Mouse (Mus musculus): Measurements from ENCODE around the gene Mylip. TPM values are rescaled to one million over a fixed set of nuclear protein-coding genes. Genes with fewer than 3 reads are reported as not detected.

The Mylip gene
- polyA plus RNA-seq, 1 experiment from 2014 or later, result 28.1 TPM

DNA sequence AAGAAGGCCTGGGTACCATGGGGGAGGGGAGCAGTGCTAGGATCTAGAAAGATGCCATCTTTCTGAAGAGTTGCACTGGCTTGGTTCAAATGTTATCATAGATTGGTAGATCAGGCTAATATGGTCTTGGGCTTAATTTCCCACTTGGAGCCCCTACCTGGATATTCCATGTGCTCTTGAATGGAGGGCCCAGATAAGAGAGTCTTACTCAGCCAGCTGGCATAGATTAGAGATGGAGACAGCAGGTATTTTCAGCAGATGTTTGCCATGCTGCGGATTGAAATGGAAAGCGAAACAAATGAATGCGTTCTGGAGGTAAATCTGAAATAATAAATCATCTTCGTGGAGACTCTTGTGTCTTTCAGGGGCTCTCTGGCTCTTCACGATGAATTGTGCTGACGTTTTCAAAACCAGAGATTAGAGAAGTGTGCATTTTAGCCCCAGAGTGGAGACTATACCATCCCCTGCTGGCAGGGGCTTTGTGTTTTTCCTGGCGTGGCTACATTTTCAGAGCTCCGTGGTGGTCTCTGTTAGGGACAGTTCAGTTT lies 4.8 kb downstream of the Mylip start:
- peak overlapping the region; percentile 44 for H3K4me2 ChIP-seq (replicated peaks)
- WGBS, result 41% methylated on average over 8 of the region's 8 CpGs
- H3K27ac ChIP-seq, result no peak overlapping the region; the same call in 1 of the 2 replicates

DNA sequence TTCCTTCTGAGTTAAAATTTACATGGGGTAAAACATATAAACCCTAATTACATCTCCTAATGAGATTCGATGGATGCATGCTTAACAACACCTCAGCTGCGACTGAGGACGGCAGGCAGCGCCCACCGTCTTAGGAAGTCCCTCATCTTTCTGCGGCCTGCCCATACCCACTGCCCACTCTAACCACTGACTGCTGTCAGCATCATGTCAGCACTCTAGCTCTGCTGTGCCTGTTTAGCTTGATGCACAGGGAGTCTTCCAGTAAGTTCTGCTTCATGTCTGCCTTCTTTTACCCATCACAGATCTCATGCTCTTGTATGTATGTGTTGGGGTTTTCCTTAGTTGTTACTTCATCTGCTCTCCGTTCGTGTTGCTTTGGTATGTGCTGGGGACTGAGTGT lies 7.2 kb downstream of the Mylip start:
- H3K4me1 ChIP-seq, result peaks cover 90% of the 10 kb centered on the region
- 46% methylated on average over 8 of the region's 8 CpGs for WGBS

More for the DNA sequence above, 4.8 kb downstream of the Mylip start:
- Histone ChIP-seq H3K36me3 (0 out of 2 replicates have a peak, but pooled peaks cover 3% of the 10 kb centered on the region), H3K27me3 (no peaks in the 10 kb centered on the region), H3K4me3 (no peak overlapping the region), H3K9ac (no peak overlapping the region), H3K9me3 (no peaks in the 10 kb centered on the region), H3K4me1 (peaks cover 81% of the 10 kb centered on the region)
- ATAC-seq (ENCODE audit: low FRiP score, low read depth), result no peak

GRCm38 (mm10) chr13:45397240-45397639 lies 7.7 kb downstream of the Mylip start:
- H3K4me2 ChIP-seq (replicated peaks), result peak overlapping the region; percentile 46
- no peaks in the 10 kb centered on the region for H3K9me3 ChIP-seq
- peaks cover 3% of the 10 kb centered on the region; the same call in 1 of the 2 replicates for H3K36me3 ChIP-seq
- no peak overlapping the region for H3K9ac ChIP-seq
- H3K4me3 ChIP-seq, result 0 out of 2 replicates have a peak overlapping the region, but pooled peaks have one; percentile 4
- ATAC-seq (ENCODE audit: low FRiP score, low read depth), result no peak
- H3K27ac ChIP-seq, result peak overlapping the region; percentile 92
- WGBS, result 6% methylated on average over 5 of the region's 5 CpGs
- no peaks in the 10 kb centered on the region for H3K27me3 ChIP-seq
- peaks cover 92% of the 10 kb centered on the region for H3K4me1 ChIP-seq

More for the DNA sequence above, 7.2 kb downstream of the Mylip start:
- H3K4me3 ChIP-seq, result 0 out of 2 replicates have a peak overlapping the region, but pooled peaks have one; percentile 4
- peak overlapping the region; percentile 92 for H3K27ac ChIP-seq
- peak overlapping the region; percentile 46 for H3K4me2 ChIP-seq (replicated peaks)
- no peaks in the 10 kb centered on the region for H3K9me3 ChIP-seq
- no peaks in the 10 kb centered on the region for H3K27me3 ChIP-seq
- ATAC-seq (ENCODE audit: low FRiP score, low read depth), result no peak
- no peak overlapping the region for H3K9ac ChIP-seq
- peaks cover 3% of the 10 kb centered on the region; the same call in 1 of the 2 replicates for H3K36me3 ChIP-seq

GRCm38 (mm10) chr13:45397896-45398805 lies 8.6 kb downstream of the Mylip start:
- Histone ChIP-seq H3K4me1 (peaks cover 92% of the 10 kb centered on the region), H3K27ac (peak overlapping the region; percentile 92), H3K36me3 (peaks cover 3% of the 10 kb centered on the region; the same call in 1 of the 2 replicates), H3K27me3 (no peaks in the 10 kb centered on the region), H3K9ac (no peak overlapping the region), H3K9me3 (no peaks in the 10 kb centered on the region), H3K4me2 (replicated peaks) (peak overlapping the region; percentile 46), H3K4me3 (peak overlapping the region; percentile 10; the same call in 1 of the 2 replicates)
- no peak; the same call in 1 of the 2 replicates for ATAC-seq (ENCODE audit: low FRiP score, low read depth)
- 30% methylated on average over 17 of the region's 21 CpGs for WGBS

DNA sequence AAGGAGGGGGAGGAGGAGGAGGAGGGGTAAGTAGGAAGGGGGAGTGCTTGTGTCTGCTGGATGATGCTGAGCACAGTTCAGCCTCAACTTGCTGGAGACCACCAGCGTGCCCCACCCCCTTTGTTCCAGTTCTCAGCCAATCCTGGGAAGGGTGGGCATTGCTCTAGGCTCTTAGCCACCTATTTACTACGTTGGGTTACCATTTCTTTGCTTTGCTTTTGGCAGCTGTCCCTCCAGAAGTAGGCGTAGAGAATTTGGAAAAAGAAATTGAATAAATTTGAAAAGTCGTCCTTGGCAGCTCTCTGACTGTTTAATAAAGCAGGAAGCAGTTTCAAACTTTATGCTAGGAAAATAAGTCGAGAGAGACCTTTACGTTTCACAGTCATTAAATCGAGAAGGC lies 11.2 kb downstream of the Mylip start:
- ATAC-seq (ENCODE audit: low FRiP score, low read depth), result peak; percentile 59; the same call in 1 of the 2 replicates
- no peak overlapping the region for H3K9ac ChIP-seq
- no peaks in the 10 kb centered on the region for H3K27me3 ChIP-seq
- H3K36me3 ChIP-seq, result peaks cover 19% of the 10 kb centered on the region
- H3K4me2 ChIP-seq (replicated peaks), result peak overlapping the region; percentile 23; the same call in 1 of the 2 replicates
- 36% methylated on average over 7 of the region's 7 CpGs for WGBS
- H3K9me3 ChIP-seq, result no peaks in the 10 kb centered on the region
- peak overlapping the region; percentile 72 for H3K27ac ChIP-seq
- H3K4me1 ChIP-seq, result peaks cover 68% of the 10 kb centered on the region
- no peak overlapping the region for H3K4me3 ChIP-seq

- Histone ChIP-seq H3K9ac (no peak overlapping the region), H3K27me3 (no peaks in the 10 kb centered on the region), H3K36me3 (peaks cover 30% of the 10 kb centered on the region), H3K27ac (peak overlapping the region; percentile 77), H3K9me3 (no peaks in the 10 kb centered on the region), H3K4me1 (peaks cover 56% of the 10 kb centered on the region), H3K4me2 (replicated peaks) (peak overlapping the region; percentile 30; the same call in 1 of the 2 replicates), H3K4me3 (no peak overlapping the region)
- no peak for ATAC-seq (ENCODE audit: low FRiP score, low read depth)
- 41% methylated on average over 7 of the region's 7 CpGs for WGBS
These were observed 12.3 kb downstream of the Mylip start for GRCm38 (mm10) chr13:45401816-45402215.

DNA sequence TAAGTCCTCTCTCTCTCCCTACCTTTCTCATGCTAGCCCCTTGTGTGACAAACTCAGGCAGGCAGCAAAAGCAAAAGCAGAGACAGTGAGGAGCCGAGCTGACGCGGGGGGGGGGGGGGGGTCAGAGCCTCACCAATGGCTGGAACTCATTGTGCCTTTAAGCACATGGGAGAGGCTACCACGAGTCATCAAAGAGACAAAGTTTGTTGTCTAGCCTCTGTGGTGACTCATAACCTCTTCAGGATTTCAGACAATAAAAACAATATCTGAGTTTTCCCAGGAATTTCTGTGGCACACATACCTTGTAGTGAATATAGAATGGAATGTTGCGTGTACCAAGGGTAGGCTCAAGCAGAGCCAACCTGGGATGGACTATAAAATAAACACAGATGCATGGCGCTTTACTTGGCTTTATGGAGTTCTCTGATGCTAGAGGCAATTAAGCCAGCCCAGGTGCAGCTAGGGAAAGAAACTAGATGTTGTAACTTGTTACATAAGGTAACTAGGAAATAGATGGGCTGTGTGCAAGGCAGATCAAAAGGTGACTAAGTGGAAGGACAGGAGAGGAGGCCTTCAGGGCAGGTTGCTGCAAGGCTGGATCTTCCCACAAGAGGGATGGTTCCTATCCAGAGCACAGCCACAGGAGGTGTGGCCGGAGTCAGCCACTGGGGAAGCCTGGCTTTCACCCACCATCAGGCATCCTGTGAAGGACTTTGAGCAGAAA lies 12.9 kb downstream of the Mylip start:
- ATAC-seq (ENCODE audit: low FRiP score, low read depth), result no peak
- Histone ChIP-seq H3K4me2 (replicated peaks) (peak overlapping the region; percentile 30; the same call in 1 of the 2 replicates), H3K9ac (no peak overlapping the region), H3K27ac (peak overlapping the region; percentile 77), H3K9me3 (no peaks in the 10 kb centered on the region), H3K4me1 (peaks cover 50% of the 10 kb centered on the region), H3K4me3 (no peak overlapping the region), H3K27me3 (no peaks in the 10 kb centered on the region), H3K36me3 (peaks cover 37% of the 10 kb centered on the region)
- 30% methylated on average over 7 of the region's 7 CpGs for WGBS

DNA sequence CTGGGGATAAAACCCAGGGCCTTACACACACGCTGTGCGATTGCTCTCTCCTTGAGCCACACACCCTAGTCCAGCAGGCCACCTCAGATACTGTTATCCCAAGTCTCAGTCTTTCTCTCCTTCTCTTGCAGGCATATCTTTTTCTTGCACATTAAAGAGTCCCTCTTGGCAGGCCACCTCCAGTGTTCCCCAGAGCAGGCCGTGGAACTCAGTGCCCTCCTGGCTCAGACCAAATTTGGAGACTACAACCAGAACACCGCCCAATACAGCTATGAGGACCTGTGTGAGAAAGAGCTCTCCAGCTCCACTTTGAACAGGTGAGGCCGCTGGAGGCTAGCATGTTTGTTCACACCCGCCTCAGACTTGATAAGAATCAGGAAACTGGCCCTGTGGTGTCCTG lies 14.7 kb downstream of the Mylip start:
- Histone ChIP-seq H3K9ac (no peak overlapping the region), H3K36me3 (peaks cover 55% of the 10 kb centered on the region), H3K27ac (no peak overlapping the region), H3K4me3 (no peak overlapping the region), H3K4me1 (peaks cover 32% of the 10 kb centered on the region), H3K9me3 (no peaks in the 10 kb centered on the region), H3K27me3 (no peaks in the 10 kb centered on the region), H3K4me2 (replicated peaks) (no peak overlapping the region)
- 93% methylated on average over 6 of the region's 6 CpGs for WGBS
- no peak for ATAC-seq (ENCODE audit: low FRiP score, low read depth)

DNA sequence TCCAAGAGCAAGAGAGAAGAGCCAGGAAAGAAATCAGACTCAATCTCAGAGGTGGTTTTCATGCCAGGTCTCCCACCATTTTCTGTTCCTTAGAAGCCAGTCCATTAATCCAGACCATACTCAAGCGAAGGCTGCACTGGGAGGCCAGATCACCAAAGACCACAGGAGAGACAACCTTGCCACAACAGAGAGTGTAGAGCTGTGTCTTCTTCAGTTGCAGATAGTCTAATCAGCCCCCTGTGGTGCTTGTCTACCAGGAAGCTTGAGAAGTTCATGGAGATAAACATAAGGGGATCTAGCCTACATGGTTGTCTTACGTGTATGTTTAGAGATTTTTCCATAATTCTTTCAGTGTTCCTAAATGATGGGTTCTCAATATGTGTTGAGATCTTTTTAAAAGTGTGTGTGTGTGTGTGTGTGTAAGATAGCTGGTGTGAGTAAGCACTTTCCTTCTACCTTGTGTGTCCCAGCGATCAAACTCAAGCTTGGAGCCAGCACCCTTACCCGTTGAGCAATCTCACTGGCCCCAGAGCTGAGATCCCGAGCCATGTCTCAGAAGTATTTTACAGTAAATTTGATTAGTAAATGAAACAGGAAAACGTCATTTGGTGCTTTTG lies 15.8 kb downstream of the Mylip start:
- H3K36me3 ChIP-seq, result peaks cover 65% of the 10 kb centered on the region
- no peak overlapping the region for H3K9ac ChIP-seq
- H3K4me1 ChIP-seq, result peaks cover 24% of the 10 kb centered on the region
- ATAC-seq (ENCODE audit: low FRiP score, low read depth), result no peak
- H3K27me3 ChIP-seq, result no peaks in the 10 kb centered on the region
- no peak overlapping the region for H3K27ac ChIP-seq
- no peak overlapping the region for H3K4me3 ChIP-seq
- no peaks in the 10 kb centered on the region for H3K9me3 ChIP-seq
- WGBS, result 89% methylated on average over 6 of the region's 6 CpGs
- no peak overlapping the region for H3K4me2 ChIP-seq (replicated peaks)

DNA sequence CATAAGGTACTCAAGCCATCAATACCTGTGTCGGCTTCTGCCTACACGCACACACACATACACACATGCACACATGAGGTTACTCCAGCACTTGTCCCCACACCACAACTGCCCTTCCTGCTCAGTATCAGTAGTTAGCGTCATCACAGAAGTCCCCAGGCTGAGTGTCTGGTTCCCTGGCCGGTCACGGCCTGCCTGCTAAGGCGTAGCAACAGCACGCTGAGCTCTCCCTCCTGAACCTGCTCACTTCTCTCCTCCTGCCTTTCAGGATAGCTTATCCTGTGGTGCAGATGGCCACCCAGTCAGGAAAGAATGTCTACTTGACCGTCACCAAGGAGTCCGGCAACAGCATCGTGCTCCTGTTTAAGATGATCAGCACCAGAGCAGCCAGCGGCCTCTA lies 16.7 kb downstream of the Mylip start:
- Histone ChIP-seq H3K27ac (no peak overlapping the region), H3K36me3 (peaks cover 75% of the 10 kb centered on the region), H3K9me3 (no peaks in the 10 kb centered on the region), H3K4me3 (no peak overlapping the region), H3K27me3 (no peaks in the 10 kb centered on the region), H3K9ac (no peak overlapping the region), H3K4me1 (peaks cover 16% of the 10 kb centered on the region), H3K4me2 (replicated peaks) (no peak overlapping the region)
- 92% methylated on average over 11 of the region's 11 CpGs for WGBS
- no peak for ATAC-seq (ENCODE audit: low FRiP score, low read depth)

DNA sequence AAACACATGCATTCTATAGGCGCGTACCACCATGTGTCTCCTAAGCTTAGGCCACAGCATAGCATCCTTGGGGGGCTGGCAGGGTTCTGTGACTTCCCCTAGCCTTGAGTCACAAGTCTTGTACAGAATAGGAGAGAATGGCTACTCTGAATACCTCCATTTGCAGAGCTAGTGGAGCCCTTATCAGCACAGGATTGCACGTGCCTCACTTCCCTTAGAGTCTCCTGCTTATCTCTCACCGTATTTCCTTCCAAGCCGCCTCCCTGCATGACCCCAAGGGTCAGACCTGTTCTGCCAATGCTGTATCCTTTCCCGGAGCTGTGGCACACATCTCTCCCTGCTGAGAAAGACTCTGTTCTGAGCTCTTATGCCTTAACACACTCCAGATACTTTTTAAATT lies 17.2 kb downstream of the Mylip start:
- 72% methylated on average over 6 of the region's 6 CpGs for WGBS
- ATAC-seq (ENCODE audit: low FRiP score, low read depth), result no peak
- peaks cover 78% of the 10 kb centered on the region for H3K36me3 ChIP-seq
- no peak overlapping the region for H3K27ac ChIP-seq
- H3K4me2 ChIP-seq (replicated peaks), result no peak overlapping the region
- H3K4me3 ChIP-seq, result no peak overlapping the region
- H3K4me1 ChIP-seq, result peaks cover 15% of the 10 kb centered on the region
- H3K27me3 ChIP-seq, result no peaks in the 10 kb centered on the region
- no peak overlapping the region for H3K9ac ChIP-seq
- no peaks in the 10 kb centered on the region for H3K9me3 ChIP-seq
